Mouse (Mus musculus) MEL (cell line): ENCODE data around the gene Acmsd.
A peak's percentile ranks its signal among the peaks of the same experiment; 100 is the strongest.
"Not testable (repeated sequence)": the region's sequence is repeated elsewhere in the genome, so short reads cannot be mapped to it uniquely, and the experiment has no call there.

Source experiments
- BHLHE40 ChIP-seq: IDR thresholded peaks from 2 replicates; pipeline ENCODE4 v1.6.1; 2012; ENCODE audit warnings: low read depth, mild to moderate bottlenecking, inconsistent platforms, low read length, improper control_type of control experiment, borderline replicate concordance
- CHD1 ChIP-seq: IDR thresholded peaks from 2 replicates; pipeline ENCODE4 v1.6.1; 2012; ENCODE audit warnings: low read depth, mild to moderate bottlenecking, inconsistent platforms, low read length, improper control_type of control experiment
- CHD2 ChIP-seq: IDR thresholded peaks from 2 replicates; pipeline ENCODE4 v1.6.1; 2011; ENCODE audit warnings: low read length, improper control_type of control experiment
- CTCF ChIP-seq, 3 experiments: IDR thresholded peaks in 2 of 3; conservative IDR thresholded peaks in 1 of 3; 2 replicates each; pipeline ENCODE4 v1.5.1; 2011 to 2012; ENCODE audit warnings: low read length in 3 of 3, low read depth in 2 of 3, mild to moderate bottlenecking in 2 of 3, improper control_type of control experiment in 1 of 3, inconsistent platforms in 1 of 3, mixed read lengths in 1 of 3, moderate library complexity in 1 of 3; ENCODE audit not compliant: control insufficient read depth in 1 of 3, insufficient read depth in 1 of 3, poor library complexity in 1 of 3, severe bottlenecking in 1 of 3
- EP300 ChIP-seq, 2 experiments: IDR thresholded peaks; 2 replicates each; pipeline ENCODE4 v1.6.1; 2011; ENCODE audit warnings: improper control_type of control experiment in 2 of 2, low read length in 2 of 2, low read depth in 1 of 2, mild to moderate bottlenecking in 1 of 2
- GATA1 ChIP-seq: IDR thresholded peaks from 2 replicates; pipeline ENCODE4 v1.6.1; 2011; ENCODE audit warnings: low read depth, low read length, improper control_type of control experiment
- JUND ChIP-seq: IDR thresholded peaks from 2 replicates; pipeline ENCODE4 v1.6.1; 2011; ENCODE audit warnings: low read depth, mild to moderate bottlenecking, improper control_type of control experiment, low read length
- MYC ChIP-seq: IDR thresholded peaks from 2 replicates; pipeline ENCODE4 v1.6.1; 2011; ENCODE audit warnings: low read depth, mild to moderate bottlenecking, low read length, improper control_type of control experiment, moderate library complexity
- RCOR1 ChIP-seq: IDR thresholded peaks from 2 replicates; pipeline ENCODE4 v1.6.1; 2012; ENCODE audit warnings: low read depth, mild to moderate bottlenecking, inconsistent platforms, low read length, improper control_type of control experiment
- USF2 ChIP-seq, 2 experiments: IDR thresholded peaks; 2 replicates each; pipeline ENCODE4 v1.6.1; 2011 to 2012; ENCODE audit warnings: improper control_type of control experiment in 2 of 2, low read length in 2 of 2, borderline replicate concordance in 1 of 2, inconsistent platforms in 1 of 2, low read depth in 1 of 2, mild to moderate bottlenecking in 1 of 2; ENCODE audit not compliant: insufficient read depth in 1 of 2
- ZC3H11A ChIP-seq: IDR thresholded peaks from 2 replicates; pipeline ENCODE4 v1.6.1; 2012; ENCODE audit warnings: low read depth, mild to moderate bottlenecking, inconsistent platforms, low read length, improper control_type of control experiment

DNA sequence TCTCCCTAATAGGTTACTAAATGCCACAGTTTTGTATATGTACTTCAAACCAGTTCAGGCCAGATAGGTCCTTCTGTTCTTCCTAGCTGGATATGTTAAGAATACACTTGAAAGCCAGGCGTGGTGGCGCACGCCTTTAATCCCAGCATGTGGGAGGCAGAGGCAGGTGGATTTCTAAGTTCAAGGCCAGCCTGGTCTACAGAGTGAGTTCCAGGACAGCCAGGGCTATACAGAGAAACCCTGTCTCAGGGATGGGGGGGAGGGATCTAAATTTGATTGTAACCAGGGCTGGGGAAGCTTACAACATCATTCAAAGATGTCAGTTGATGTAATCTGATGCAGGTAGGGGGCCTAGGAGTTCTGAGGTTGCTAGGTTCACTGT, 27.9 kb downstream of the Acmsd start:
- not testable (repeated sequence) for TF ChIP-seq MYC; ZC3H11A; RCOR1; CTCF (IDR thresholded peaks at IDR 0.05 in 2 of 3, conservative IDR thresholded peaks at IDR 0.05 in 1 of 3; ENCODE audit: control insufficient read depth in 1 of 3, insufficient read depth in 1 of 3, low read depth in 2 of 3, low read length in 3 of 3, poor library complexity in 1 of 3, severe bottlenecking in 1 of 3); CHD2; JUND; BHLHE40; USF2 (IDR thresholded peaks at IDR 0.05; ENCODE audit: borderline replicate concordance in 1 of 2, insufficient read depth in 1 of 2, low read depth in 1 of 2, low read length in 2 of 2); CHD1; EP300 (IDR thresholded peaks at IDR 0.05; ENCODE audit: low read depth in 1 of 2, low read length in 2 of 2)
- 0 out of 2 replicates have a peak, but pooled peaks have one; percentile 20 for TF ChIP-seq GATA1
